Mouse (Mus musculus) liver, embryonic 12.5 days (tissue): ENCODE measurements at regions not wholly inside any gene's neighbourhood (a gene's known extent, or its start where the extent isn't known, plus 50 kb on each side); places are given as distances from the start of the nearest gene placed in this dataset.

ENCODE experiments used
- ATAC-seq: fragments of 200-750 bp; cut with Nextera tagmentation; 2 replicates; pipeline ENCODE4 v1.8.0; 2017; ENCODE audit warnings: moderate number of reproducible peaks, mild to moderate bottlenecking, moderate library complexity
- H3K27ac ChIP-seq: fragments of 300-500 bp; sonication (generic); 2 replicates; pipeline ENCODE4 v1.5.1; 2016; ENCODE audit warnings: mild to moderate bottlenecking
- H3K27me3 ChIP-seq: fragments of 300-500 bp; sonication (generic); replicated peaks from 2 replicates; pipeline ENCODE4 v1.6.1; 2016; ENCODE audit warnings: mild to moderate bottlenecking, moderate library complexity
- H3K36me3 ChIP-seq: fragments of 300-500 bp; sonication (generic); 2 replicates; pipeline ENCODE4 v1.6.1; 2016; ENCODE audit warnings: mild to moderate bottlenecking, moderate library complexity
- H3K4me1 ChIP-seq: fragments of 300-500 bp; sonication (generic); 2 replicates; pipeline ENCODE4 v1.6.1; 2016
- H3K4me2 ChIP-seq: fragments of 300-500 bp; sonication (generic); 2 replicates; pipeline ENCODE4 v1.6.1; 2016; ENCODE audit warnings: mild to moderate bottlenecking, moderate library complexity
- H3K4me3 ChIP-seq: fragments of 300-500 bp; sonication (generic); 2 replicates; pipeline ENCODE4 v1.5.1; 2016; ENCODE audit warnings: mild to moderate bottlenecking, moderate library complexity
- H3K9ac ChIP-seq: fragments of 300-500 bp; sonication (generic); 2 replicates; pipeline ENCODE4 v1.6.1; 2016; ENCODE audit warnings: mild to moderate bottlenecking, moderate library complexity
- H3K9me3 ChIP-seq: fragments of 300-500 bp; sonication (generic); replicated peaks from 2 replicates; pipeline ENCODE4 v1.6.1; 2016; ENCODE audit warnings: mild to moderate bottlenecking, moderate library complexity
- WGBS: fragments of 180-500 bp; shearing (Covaris S2); methylation state at CpG from one replicate; pipeline ENCODE4 v1.1.7; 2016; ENCODE audit not compliant: insufficient replicate concordance; 5-methylcytosine and 5-hydroxymethylcytosine counted together

DNA sequence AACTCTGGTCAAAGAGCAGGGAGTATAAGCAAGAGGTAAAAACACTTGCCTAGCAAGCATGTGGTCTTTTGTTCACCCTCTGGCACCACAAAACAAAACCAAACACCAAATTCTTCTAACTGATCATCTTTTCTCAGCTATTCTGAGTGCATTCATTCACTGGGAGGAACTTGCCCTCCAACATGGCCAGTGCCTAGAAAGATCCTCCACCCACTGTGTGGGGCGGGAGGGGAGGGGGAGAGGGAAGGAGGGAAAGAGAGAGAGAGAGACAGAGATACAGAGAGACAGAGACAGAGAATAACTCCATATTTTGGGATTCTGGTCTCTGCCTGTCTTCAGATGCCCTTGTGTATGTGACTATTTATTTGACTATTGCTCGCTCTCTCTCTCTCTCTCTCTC, 360.9 kb downstream of the Nuf2 start:
- ATAC-seq, result no peak
- Histone ChIP-seq H3K27ac (no peak overlapping the region), H3K4me3 (no peak overlapping the region), H3K4me1 (no peaks in the 10 kb centered on the region), H3K9me3 (no peaks in the 10 kb centered on the region), H3K36me3 (no peaks in the 10 kb centered on the region), H3K9ac (no peak overlapping the region), H3K4me2 (no peak overlapping the region), H3K27me3 (no peaks in the 10 kb centered on the region)
- 61% methylated on average over 2 of the region's 2 CpGs for WGBS

GRCm38 (mm10) chr1:169168033-169168432, 363.2 kb downstream of the Nuf2 start:
- 66% methylated on average over 4 of the region's 4 CpGs for WGBS
- no peaks in the 10 kb centered on the region for H3K36me3 ChIP-seq
- H3K9ac ChIP-seq, result no peak overlapping the region
- no peaks in the 10 kb centered on the region for H3K4me1 ChIP-seq
- H3K4me2 ChIP-seq, result no peak overlapping the region
- H3K27ac ChIP-seq, result no peak overlapping the region
- no peaks in the 10 kb centered on the region for H3K27me3 ChIP-seq
- H3K4me3 ChIP-seq, result no peak overlapping the region
- H3K9me3 ChIP-seq, result no peaks in the 10 kb centered on the region
- ATAC-seq, result no peak

- no peaks in the 10 kb centered on the region for H3K36me3 ChIP-seq
- 68% methylated on average over 5 of the region's 5 CpGs for WGBS
- ATAC-seq, result no peak
These were observed 365.0 kb downstream of the Nuf2 start for GRCm38 (mm10) chr1:169166041-169166850.

DNA sequence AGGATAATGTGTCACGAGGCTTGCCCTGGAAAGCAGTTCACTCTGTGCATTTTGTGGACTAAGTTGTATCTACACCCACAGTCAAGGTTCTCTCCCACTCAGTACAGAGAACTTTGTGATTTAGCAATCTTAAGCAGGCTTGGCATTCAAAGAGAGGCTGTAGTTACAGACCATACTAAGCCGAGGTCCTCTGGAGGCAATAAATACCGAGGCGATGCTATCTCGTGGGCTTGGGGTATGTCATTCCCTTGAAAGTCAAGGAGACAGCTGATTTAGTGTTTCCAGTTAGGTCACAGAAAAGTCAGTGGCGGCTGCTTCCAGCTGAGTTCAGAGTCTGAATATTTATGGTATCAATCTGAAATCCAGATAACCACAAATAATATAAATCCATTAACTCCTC, 370.4 kb downstream of the Nuf2 start:
- no peaks in the 10 kb centered on the region for H3K4me1 ChIP-seq
- no peak for ATAC-seq
- H3K36me3 ChIP-seq, result no peaks in the 10 kb centered on the region
- H3K9ac ChIP-seq, result no peak overlapping the region
- no peak overlapping the region for H3K4me3 ChIP-seq
- 59% methylated on average over 6 of the region's 6 CpGs for WGBS
- H3K27me3 ChIP-seq, result no peaks in the 10 kb centered on the region
- no peak overlapping the region for H3K27ac ChIP-seq
- H3K4me2 ChIP-seq, result no peak overlapping the region
- H3K9me3 ChIP-seq, result no peaks in the 10 kb centered on the region

More at GRCm38 (mm10) chr1:169166041-169166850, 365.0 kb downstream of the Nuf2 start:
- Histone ChIP-seq H3K4me1 (no peaks in the 10 kb centered on the region), H3K4me2 (no peak overlapping the region), H3K27me3 (no peaks in the 10 kb centered on the region), H3K4me3 (no peak overlapping the region), H3K27ac (no peak overlapping the region), H3K9ac (no peak overlapping the region), H3K9me3 (no peaks in the 10 kb centered on the region)

DNA sequence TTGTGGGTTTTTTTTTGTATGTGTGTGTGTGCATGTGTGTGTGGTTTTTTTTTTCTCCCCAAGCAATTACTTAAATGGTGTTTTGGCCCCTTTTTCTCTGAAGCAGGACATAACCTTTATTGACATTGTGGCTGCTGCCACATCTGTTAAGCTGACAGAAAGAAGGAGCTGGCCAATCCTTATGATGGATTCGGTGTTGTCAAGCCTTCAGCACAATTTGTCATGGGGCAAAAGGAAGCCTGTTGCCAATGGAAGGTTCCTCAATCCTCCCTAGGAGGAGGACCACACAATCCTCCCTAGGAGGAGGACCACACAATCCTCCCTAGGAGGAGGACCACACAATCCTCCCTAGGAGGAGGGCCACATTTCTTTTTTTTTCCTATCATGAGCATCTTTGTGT, 371.0 kb downstream of the Nuf2 start:
- ATAC-seq, result no peak
- H3K27ac ChIP-seq, result no peak overlapping the region
- no peaks in the 10 kb centered on the region for H3K36me3 ChIP-seq
- no peak overlapping the region for H3K9ac ChIP-seq
- H3K9me3 ChIP-seq, result no peaks in the 10 kb centered on the region
- WGBS, result 39% methylated on average over 1 of the region's 1 CpGs
- H3K4me3 ChIP-seq, result no peak overlapping the region
- no peaks in the 10 kb centered on the region for H3K27me3 ChIP-seq
- no peaks in the 10 kb centered on the region for H3K4me1 ChIP-seq
- no peak overlapping the region for H3K4me2 ChIP-seq

DNA sequence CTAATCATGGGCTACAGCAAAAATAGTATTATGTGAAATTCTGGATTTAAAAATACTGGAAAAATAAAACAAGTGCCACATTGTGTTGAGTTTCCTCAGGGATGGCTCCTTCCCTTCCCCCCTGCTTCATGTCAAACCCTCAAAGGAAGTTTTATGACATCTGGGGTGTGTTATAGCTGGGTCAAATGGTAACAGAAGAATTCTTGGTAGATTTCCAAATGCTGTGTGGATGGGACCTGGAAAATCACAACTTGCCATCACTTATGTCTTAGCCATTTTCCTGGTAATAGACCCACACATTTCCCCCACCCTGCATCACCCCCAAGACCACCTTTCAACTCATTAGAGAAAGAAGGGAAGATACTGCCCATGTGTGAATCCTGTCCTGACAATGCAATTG, 371.5 kb downstream of the Nuf2 start:
- Histone ChIP-seq H3K4me1 (no peaks in the 10 kb centered on the region), H3K9me3 (no peaks in the 10 kb centered on the region), H3K4me3 (no peak overlapping the region), H3K27me3 (no peaks in the 10 kb centered on the region), H3K4me2 (no peak overlapping the region), H3K36me3 (no peaks in the 10 kb centered on the region), H3K27ac (no peak overlapping the region), H3K9ac (no peak overlapping the region)
- ATAC-seq, result no peak

GRCm38 (mm10) chr1:169157496-169157895, 373.8 kb downstream of the Nuf2 start:
- no peaks in the 10 kb centered on the region for H3K27me3 ChIP-seq
- no peak overlapping the region for H3K4me3 ChIP-seq
- no peak for ATAC-seq
- H3K9ac ChIP-seq, result no peak overlapping the region
- WGBS, result 69% methylated on average over 3 of the region's 3 CpGs
- no peaks in the 10 kb centered on the region for H3K9me3 ChIP-seq
- H3K27ac ChIP-seq, result no peak overlapping the region
- no peak overlapping the region for H3K4me2 ChIP-seq
- no peaks in the 10 kb centered on the region for H3K36me3 ChIP-seq
- H3K4me1 ChIP-seq, result no peaks in the 10 kb centered on the region

DNA sequence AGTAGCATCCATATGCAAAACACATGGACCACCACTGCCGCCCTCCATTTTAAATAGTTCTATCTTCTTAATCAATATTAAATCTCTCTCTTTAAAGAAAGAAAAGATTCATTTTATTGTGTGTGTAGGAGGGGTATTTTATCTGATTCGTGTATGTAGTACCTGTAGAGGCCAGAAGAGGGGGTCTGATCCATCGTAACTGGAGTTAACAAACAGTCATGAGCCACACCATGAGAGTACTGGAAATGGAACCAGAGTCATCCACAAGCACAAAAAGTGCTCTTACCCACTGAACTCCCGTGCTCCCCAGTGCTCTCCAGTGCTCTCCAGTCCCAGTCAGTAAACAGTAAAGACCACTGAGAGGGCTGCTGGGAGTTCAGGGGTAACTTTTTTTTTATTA, 374.4 kb downstream of the Nuf2 start:
- H3K4me2 ChIP-seq, result no peak overlapping the region
- no peaks in the 10 kb centered on the region for H3K36me3 ChIP-seq
- H3K9me3 ChIP-seq, result no peaks in the 10 kb centered on the region
- no peak overlapping the region for H3K4me3 ChIP-seq
- H3K4me1 ChIP-seq, result no peaks in the 10 kb centered on the region
- 70% methylated on average over 4 of the region's 4 CpGs for WGBS
- H3K27ac ChIP-seq, result no peak overlapping the region
- no peak overlapping the region for H3K9ac ChIP-seq
- ATAC-seq, result no peak
- no peaks in the 10 kb centered on the region for H3K27me3 ChIP-seq

DNA sequence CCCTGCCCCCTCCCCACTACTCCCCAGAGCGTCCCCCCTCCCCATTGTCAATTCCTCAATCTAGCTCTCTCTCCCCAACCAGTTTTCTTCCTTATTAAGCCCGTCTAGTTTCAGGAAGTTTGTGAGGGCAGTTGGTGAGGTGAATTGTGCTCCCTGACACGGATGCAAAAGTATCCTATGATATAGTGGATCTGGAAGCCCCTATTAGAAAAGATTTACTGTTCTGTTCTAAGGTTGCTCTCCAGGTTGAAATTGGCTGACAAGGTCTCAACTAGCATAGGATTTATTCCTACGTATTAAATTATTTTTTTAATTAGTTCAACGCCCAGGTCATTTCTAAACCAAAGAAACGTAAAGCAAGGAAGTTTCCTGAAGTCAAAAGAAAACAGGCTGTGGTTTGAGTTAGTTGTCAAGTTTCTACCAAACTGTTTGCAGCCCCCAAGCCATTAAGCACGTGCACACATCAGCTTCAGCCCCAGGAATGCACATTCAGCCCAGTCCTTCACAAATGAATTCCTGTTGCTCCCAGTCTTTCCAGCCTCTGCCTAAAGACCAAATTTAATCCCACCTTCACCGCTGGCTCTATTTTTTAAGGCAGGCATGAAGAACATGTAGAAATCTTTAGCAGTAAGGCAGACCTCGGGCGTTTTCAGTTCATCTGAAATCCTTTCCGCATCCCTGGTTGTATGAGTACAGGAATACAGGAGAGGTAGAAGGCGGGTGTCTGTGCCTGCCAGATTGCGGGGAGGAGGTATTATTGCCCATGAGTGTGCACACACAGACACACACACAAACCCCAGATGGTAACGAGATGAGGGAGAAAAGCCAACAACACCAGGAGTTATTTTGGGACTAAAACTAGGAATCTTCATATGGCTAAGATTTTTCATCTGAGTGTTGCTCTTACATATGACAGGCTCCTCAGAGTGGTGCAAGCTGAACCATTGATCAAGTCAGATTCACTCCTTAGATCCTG, 375.5 kb downstream of the Nuf2 start:
- Histone ChIP-seq H3K9me3 (no peaks in the 10 kb centered on the region), H3K4me1 (no peaks in the 10 kb centered on the region), H3K27ac (no peak overlapping the region), H3K36me3 (no peaks in the 10 kb centered on the region), H3K27me3 (no peaks in the 10 kb centered on the region), H3K9ac (no peak overlapping the region), H3K4me2 (no peak overlapping the region), H3K4me3 (no peak overlapping the region)
- WGBS, result 53% methylated on average over 14 of the region's 14 CpGs
- ATAC-seq, result no peak

GRCm38 (mm10) chr1:169142216-169142615, 389.0 kb downstream of the Nuf2 start:
- H3K27ac ChIP-seq, result no peak overlapping the region
- H3K4me3 ChIP-seq, result no peak overlapping the region
- H3K4me2 ChIP-seq, result no peak overlapping the region
- WGBS, result 49% methylated on average over 3 of the region's 3 CpGs
- ATAC-seq, result no peak
- H3K27me3 ChIP-seq, result no peaks in the 10 kb centered on the region
- H3K9ac ChIP-seq, result no peak overlapping the region
- H3K4me1 ChIP-seq, result no peaks in the 10 kb centered on the region
- H3K9me3 ChIP-seq, result no peaks in the 10 kb centered on the region
- H3K36me3 ChIP-seq, result no peaks in the 10 kb centered on the region

GRCm38 (mm10) chr1:169140056-169140455, 391.2 kb downstream of the Nuf2 start:
- Histone ChIP-seq H3K4me3 (no peak overlapping the region), H3K27me3 (no peaks in the 10 kb centered on the region), H3K27ac (no peak overlapping the region), H3K4me1 (no peaks in the 10 kb centered on the region), H3K9me3 (no peaks in the 10 kb centered on the region), H3K9ac (no peak overlapping the region), H3K36me3 (no peaks in the 10 kb centered on the region), H3K4me2 (no peak overlapping the region)
- no peak for ATAC-seq
- WGBS, result 68% methylated on average over 3 of the region's 3 CpGs

DNA sequence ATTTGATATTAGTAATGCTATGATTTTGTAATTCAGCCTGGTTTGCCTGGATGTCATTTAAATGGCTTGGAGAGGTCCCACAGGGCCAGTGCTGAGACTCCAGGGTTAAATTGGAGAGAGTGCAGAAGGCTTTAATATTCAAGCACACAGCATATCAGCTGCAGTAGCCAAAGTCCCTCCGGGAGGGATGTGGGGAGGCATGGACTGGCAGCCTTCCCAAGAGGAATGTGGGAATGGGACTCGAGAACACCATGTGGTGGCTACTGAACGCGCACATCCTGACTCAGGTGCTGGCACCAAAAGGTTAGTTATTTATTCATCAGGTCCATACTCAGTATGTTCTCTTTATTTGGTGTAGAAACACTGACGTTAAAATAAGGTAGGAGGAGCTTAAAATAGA, 391.8 kb downstream of the Nuf2 start:
- H3K4me1 ChIP-seq, result no peaks in the 10 kb centered on the region
- no peak overlapping the region for H3K9ac ChIP-seq
- H3K4me3 ChIP-seq, result no peak overlapping the region
- 57% methylated on average over 5 of the region's 5 CpGs for WGBS
- no peak overlapping the region for H3K27ac ChIP-seq
- no peak overlapping the region for H3K4me2 ChIP-seq
- no peaks in the 10 kb centered on the region for H3K36me3 ChIP-seq
- no peaks in the 10 kb centered on the region for H3K27me3 ChIP-seq
- ATAC-seq, result no peak
- no peaks in the 10 kb centered on the region for H3K9me3 ChIP-seq
